Mouse (Mus musculus) fat pad, adult 2 months (tissue): ENCODE measurements at regions not wholly inside any gene's neighbourhood (a gene's known extent, or its start where the extent isn't known, plus 50 kb on each side); places are given as distances from the start of the nearest gene placed in this dataset.

Experiments used
- DNase-seq: peaks from one replicate; pipeline ENCODE4 v3.0.0-alpha.2; 2011; ENCODE audit warnings: low read depth, low spot score; ENCODE audit errors: extremely low read depth

GRCm38 (mm10) chr8:128272866-128273344 is 85.5 kb upstream of the Nrp1 start:
- peak; percentile 30 for DNase-seq

- no peak for DNase-seq
These were observed 81.9 kb upstream of the Nrp1 start for GRCm38 (mm10) chr8:128276475-128276874.

- no peak for DNase-seq
These were observed 75.6 kb upstream of the Nrp1 start for GRCm38 (mm10) chr8:128282802-128283201.

- no peak for DNase-seq
These were observed 75.0 kb upstream of the Nrp1 start for GRCm38 (mm10) chr8:128283365-128283764.

GRCm38 (mm10) chr8:128284816-128285215 is 73.6 kb upstream of the Nrp1 start:
- no peak for DNase-seq

GRCm38 (mm10) chr8:128290076-128290475 is 68.3 kb upstream of the Nrp1 start:
- DNase-seq = no peak

- DNase-seq = no peak
These were observed 66.0 kb upstream of the Nrp1 start for GRCm38 (mm10) chr8:128292394-128292793.

- no peak for DNase-seq
These were observed 61.5 kb upstream of the Nrp1 start for GRCm38 (mm10) chr8:128296728-128297380.

GRCm38 (mm10) chr8:128302322-128302721 is 56.1 kb upstream of the Nrp1 start:
- no peak for DNase-seq
